Mouse (Mus musculus): Measurements from ENCODE around the gene Armc3.

The Armc3 gene

DNA sequence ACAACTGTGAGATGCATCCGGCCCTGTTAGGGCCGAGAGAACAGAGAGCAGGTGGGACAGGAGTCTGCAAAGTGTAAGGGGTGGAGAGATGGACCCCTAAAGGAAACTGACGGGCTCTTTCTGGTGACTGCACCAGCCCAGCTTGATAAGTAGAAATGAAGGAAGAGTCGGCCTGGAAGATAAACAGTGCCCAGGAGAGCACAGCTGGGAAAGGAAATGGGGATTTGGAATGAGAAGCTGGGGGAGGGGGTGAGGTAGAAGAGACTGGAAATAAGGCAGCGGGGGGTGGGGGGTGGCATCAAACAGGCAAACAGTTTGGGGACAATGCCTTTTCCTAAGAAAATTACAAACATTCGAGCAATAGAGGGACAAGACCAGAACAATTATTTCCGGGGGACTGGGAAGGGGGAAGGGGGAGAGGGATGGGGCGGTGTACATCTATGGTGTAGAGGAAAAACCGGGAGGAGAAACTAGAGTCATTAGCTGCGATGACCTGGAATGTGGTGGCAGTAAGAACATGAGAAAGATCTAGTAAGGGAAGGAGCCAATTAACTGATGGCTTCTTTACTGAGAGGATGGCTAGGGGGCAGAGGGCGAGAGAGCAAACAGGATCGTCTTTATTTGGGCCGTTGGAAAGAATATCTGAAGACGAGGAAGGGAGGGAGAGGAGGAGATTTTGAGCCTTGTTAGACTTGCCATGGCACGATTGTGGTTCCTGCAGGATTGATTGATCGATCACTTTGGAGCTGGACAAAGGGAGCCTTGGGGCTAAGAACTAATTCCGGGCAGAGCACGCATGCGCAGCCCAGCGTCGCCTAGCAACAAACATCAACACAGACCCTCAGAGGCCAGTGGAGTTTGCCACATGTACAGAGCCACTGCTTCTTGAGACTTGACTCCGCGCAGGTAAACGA is at the start of gene Armc3:
Gene Armc3, plus strand, starts transcription at position 851 of the 914 bp plus-strand sequence.
- no peak for DNase-seq

DNA sequence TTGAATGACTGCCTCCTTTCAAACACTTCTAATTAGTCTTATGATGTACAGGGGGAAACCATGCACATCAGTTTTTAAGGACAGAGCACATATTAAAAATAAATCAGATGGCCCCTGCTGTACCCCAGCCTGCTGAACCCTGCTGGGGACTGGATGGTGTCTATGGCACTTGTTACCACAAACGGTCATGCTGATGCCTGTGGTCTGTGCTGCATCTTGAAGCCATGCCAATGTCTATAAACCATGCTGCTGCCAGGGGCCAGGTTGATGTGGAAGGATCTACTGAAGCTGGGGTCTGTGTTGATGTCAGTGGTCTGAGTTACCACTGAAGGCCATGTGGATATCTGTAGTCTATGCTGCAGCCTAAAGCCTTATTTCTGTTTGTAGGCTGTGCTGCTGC is 46.4 kb upstream of the Armc3 start:
- DNase-seq, result no peak

DNA sequence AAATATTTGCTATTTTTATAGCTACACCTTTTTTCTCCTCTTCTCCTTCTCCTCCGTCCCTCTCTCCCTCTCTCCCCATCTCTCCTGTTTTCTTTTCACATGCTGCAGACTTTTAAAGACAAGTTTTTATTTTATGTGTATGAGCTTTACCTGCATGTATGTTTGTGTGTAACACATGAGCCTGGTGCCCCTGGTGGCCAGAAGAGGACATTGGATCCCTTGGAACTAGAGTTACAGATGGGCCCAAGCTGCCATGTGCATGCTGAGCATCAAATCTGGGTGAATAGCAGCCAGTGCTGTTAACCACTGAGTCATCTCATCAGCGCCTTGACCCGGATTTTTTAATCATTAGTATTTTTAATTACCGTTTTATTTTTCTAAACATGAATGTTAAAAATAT is 42.9 kb upstream of the Armc3 start:
- no peak for DNase-seq

DNA sequence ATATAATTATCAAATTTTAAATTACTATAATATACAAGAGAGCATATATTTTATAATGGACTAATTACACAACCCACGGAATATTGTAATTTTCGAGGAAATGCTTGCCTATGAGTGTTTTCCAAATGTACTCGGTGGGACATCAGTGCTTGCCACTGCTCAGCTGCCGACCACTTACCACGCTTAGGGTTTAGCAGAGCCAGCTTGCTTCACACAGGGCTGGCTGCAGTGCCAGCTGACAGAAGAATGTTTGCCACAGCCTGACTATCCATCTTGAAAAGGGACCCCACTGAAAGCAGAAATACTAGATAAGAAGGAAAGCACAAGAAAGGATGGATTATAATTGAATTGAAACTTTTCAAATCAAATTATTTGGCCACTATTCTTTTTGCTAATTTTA is 39.6 kb upstream of the Armc3 start:
- DNase-seq, result no peak

DNA sequence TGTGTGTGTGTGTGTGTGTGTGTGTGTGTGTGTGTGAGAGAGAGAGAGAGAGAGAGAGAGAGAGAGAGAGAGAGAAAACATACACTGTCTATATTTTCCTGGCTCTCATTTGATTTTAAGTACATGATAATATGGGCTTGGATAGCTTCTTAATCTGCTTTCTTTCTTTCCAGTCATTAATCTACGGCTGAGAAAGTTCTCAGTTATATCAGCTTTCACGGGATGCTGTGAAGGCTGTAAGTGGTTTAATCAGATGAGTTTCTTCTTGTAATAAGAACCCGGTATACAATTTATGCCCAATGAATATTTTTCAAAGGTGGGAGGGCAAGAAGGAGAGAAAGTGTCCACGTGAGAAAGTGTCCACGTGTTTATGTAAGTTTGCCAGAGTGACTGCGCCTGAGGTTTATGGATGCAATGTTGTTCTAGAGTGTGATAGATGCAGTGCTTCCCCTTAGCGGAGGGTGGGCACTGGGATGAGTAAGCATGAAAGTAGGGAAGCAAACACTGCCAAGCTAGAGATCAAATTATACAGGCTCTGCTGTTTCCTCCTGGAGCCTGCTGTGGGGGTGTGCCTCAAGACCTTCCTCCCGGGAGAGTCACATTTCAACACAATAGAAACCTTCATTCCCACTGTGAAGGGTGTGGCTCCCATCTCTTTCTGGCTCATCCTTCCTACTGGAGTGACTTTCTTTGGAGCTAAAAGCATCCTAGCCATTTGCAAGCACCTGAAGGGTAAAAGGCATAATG is 38.6 kb upstream of the Armc3 start:
- DNase-seq, result peak; percentile 19

DNA sequence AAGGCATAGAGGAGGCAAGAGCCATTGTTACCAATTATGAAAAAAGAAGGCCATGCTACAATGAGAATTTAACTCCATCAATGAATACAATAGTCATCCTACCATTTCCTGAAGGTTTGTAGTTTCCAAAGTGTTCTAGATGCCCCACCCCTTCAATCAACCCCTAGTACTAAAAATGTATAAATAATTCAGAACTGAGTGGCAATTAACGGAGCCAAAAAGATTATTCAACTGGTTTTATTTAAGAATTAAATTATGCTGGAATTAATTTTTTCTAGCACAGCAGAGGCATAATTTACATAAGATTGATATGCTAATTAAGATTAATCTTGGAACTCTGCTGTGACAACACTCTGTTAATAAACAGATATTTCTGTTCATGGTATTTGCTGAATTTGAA is 34.9 kb upstream of the Armc3 start:
- DNase-seq, result no peak

DNA sequence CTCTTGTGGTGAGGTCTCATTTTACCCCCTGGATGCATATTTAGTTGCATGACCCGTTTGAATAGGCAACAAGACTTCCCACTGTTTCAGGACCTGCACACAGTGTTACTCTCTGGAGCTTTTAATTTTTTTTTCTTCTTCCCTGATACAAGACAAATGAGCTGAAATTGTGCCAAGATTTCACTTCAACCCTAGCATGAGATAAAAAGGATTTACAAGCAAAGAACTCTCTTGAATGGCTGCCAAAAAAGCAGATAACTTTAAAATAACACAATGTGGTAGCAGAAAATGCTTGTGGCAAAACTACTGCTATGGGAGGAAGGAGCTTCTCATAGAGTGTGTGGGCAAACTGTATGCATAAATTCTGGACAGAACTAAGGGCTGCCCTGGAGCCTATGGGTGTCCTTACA is 22.3 kb upstream of the Armc3 start:
- no peak for DNase-seq

DNA sequence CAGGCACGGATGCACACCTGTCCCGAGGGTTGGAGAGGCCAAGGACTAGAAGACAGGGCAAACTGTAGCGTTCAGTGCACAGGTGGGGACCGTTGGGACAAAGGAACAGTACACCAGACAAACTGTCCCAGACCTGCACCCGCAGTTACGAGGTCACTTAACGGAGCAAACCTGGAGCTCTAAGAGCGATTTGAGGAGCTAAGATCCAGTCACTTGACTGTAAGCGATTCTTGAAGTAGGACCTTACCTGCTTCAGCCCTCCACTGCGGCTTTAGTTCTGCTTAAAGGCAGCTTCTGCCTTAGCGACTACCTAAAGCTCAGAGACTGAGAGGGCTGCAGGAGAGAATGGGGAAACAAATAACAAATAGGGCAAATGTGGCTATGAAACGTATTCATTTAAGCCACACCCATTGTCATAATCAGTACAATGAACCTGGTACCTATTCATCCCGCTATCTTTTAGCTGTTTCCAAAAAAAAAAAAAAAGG is 308 bp downstream of the Armc3 start:
- no peak for DNase-seq

DNA sequence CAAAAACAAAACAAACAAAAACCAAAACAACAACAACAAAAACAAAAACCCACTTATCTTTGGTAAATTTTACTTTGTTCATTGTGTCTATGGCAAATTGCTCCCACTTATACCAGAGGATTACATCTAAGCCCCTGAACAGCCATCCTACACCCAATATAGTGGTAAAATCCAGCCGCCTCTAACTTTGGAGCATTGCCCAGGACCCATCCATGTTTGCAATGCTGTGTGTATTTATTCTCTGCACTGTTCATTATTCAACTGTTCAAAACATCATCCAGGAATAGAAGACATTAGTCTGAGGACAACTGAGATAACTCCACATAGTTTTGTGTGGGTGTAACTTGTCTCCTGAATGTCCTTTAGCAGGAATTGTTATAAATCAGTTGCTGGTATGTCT is 1.0 kb downstream of the Armc3 start:
- no peak for DNase-seq

DNA sequence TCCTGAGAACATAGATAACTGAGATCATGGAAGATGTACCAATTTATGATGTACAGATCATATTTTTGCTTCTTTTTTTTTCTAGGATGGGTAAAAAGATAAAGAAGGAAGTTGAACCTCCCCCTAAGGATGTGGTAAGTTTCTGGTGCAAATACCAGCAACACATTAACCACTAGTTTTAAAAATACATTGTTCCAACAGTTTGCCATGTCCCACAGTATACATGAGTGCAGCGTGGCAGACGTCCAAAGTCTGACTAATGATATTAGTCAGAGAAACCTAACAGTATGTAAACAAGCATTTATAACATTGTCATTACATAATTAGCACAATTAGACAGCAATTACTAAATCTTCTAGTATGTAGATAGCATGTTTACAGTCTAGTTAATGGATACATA is 2.6 kb downstream of the Armc3 start:
- DNase-seq, result no peak

DNA sequence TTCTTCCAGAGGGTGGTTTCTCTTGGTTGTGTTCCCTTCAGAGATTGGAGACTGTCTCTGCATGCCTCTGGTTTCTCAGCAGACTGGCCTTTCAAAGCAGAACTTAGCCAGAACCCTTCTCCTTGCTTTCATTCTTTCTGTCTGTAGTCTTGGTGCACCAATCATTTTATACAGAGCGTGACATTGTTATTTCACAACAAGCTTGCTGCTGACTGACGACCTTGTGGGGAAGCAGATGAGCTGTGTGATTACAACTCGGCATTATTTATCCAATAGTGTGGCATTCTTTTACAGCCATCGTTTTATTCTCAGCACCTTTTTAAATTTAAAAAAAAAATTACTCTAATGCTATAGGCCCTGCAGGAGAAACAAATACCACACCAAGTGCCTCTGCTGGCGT is 35.2 kb downstream of the Armc3 start:
- DNase-seq, result no peak

DNA sequence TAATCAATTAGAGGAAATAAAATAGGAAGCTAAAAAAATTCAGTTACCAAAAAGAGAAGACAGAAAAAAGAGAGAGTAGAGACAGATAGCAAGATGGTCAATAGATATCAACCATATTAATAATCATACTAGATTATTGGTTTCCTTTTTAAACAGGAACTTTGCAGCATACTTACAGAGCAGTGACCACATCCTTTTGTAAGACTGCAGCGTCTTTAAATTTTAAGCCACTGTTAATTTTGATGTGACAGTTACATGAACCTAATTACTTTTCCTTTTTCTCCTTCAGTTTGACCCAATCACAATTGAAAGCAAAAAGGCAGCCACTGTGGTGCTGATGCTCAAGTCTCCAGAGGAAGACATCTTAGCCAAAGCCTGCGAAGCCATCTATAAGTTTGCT is 36.1 kb downstream of the Armc3 start:
- DNase-seq, result no peak

DNA sequence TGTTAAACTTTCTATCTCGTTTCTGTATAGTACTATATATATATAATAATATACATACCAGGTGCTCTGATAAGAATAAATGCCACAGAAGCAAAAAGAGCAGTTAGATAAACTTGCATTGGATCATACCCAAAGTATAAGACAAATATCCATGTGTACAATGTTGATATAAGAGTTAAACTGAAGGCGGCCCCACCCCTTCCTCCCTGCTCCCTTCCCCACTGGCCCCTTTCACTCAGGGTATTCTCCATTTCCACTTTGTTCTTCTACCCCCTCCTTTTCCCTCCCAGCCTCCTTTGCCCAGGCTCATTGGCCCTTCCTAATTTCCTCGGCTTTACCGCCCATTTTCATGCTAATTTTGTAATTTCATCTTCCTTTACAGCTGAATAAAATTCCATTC is 36.5 kb downstream of the Armc3 start:
- DNase-seq, result no peak

DNA sequence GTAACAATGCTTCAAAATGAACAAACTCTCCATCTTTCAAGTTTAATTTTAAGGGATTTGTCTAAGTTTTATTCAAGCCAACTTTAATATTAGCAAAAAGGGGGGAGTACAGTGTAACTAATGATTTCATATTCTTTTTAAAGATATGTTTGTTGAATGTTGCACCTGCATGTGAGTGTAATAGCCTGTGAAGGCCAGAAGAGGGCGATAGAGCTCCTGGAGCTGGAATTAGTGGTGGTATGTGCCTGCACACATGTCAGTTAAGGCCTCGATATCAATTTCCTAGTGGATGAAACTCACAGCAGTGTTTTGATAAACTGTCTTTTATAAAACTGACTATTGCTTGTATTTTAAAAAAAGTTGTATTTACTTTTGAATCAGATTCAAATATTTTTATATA is 39.7 kb downstream of the Armc3 start:
- DNase-seq, result no peak

DNA sequence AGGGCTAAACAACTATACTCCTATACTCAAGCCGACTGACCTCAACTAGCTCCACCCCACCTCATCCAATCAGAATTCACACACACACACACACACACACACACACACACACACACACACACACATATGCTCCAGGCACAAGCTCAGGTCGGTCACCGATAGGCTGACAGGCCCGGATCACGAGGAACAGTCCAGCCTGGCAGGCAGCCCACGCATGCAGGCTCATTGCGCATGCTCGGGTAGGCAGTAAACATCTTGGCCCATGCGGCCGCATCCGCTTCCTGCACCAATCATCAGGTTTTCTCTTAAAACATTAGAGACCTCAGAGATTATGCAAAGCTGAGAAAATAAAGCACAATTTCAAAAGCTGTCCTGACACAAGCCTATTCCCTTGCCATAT is 50.5 kb downstream of the Armc3 start:
- no peak for DNase-seq

DNA sequence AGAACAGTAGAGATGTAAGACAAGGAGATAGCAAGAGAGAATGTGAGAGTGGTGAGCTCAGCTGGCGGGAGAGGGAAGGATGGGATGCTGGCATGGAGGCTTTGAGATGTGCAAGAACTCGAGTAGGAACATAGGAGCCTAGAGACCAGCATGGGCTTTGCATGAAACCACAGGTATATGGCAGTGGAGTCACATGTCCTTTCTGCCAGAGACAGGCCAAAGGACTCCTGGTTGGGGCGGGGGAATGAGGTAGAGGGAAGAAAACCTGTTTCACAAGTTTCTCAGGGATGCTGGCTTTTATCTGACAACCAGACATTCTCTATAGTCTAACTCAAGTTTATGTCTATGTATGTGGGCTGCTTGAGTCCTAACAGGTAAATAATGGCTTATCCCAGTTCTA is 55.9 kb downstream of the Armc3 start:
- DNase-seq, result no peak

DNA sequence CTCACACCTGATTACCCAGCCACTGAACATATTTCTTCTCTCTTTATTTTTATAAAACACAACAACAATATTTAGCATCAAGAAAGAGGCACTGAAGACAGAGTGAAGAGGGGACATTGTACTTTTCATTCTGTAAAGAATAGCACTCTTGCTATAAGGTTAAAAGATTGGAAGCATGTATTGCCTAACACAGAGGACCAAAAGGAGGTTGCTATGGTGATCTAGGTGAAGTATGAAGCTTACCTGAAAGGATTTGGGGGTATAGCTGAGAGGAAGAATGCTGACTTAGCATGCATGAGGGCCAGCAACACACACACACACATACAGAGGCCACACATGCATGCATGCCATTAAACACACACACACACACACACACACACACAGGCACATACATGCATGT is 58.2 kb downstream of the Armc3 start:
- no peak for DNase-seq

DNA sequence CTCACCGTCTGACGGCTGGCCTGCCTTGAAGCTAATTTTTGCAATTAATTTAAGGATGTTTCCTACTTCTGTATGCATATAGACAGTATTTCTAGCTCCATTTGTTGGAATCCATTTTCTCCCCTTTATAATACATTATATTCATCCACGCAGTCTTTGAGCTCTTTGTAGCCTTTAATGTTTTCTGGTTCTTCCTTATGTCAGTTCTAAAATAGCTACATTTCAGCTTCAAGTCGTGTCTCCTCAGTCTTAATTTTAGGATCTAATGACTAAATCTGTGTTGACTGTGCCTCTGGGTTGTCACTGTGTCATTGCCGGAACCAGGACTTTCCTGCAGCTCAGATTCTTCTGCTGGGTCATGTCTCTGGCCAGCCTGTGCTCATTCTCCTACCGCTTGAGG is 61.3 kb downstream of the Armc3 start:
- DNase-seq, result no peak

DNA sequence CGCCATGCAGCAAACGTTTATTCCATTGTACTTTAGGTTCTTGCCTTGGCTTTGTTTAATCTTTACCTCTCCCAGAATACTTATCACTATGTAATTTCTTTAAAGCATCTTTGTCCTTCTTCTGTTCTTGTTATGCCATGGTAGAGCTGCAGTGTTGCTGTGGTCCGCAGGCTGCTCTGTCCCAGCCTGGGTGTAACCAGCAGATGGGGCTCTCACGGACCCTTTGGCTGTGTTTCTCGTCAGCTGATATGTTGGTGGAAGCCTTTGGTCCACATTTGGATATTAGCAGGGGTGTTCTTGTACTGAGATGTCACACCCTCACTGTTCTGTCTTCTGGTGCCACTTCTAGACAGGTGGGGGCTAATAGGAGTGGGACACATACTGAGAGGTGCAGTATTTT is 64.3 kb downstream of the Armc3 start:
- no peak for DNase-seq

DNA sequence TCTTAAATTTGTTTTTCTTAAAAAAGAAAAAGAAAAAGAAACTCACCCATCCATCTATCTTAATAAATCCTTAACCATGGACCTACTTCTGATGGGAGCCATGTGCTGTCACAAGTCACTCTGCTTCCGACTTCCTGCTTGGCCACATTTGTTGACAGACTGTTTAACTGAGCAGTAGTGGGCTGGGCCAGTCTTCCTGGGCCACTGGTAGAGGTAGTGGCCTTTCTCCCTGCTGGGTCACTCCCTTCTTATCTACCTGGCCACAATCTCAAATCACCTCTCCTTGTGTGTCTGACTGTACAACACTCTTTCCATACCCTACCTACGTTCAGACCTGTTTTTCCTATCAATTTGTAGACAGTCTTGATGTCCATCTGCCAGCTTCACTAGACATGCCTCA is 66.7 kb downstream of the Armc3 start:
- no peak for DNase-seq

DNA sequence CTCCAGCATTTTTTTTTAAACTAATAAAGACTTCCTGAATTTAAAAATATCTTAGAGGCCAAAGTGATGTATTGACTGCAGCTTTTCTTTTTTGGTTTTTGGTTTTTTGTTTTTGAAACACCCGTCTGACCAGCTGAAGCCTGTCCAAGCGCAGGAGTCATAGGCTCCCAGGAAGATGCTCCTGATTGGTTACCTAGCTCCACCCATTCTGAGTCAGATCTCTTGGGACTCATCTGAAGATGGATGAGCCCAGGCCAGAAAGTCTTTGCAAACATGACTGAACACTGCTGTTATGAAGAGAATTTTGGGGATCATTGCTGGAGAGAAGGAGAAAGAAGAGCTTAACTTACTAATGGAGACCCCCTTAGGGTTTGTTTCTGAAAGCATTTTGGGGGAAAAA is 68.3 kb downstream of the Armc3 start:
- no peak for DNase-seq

DNA sequence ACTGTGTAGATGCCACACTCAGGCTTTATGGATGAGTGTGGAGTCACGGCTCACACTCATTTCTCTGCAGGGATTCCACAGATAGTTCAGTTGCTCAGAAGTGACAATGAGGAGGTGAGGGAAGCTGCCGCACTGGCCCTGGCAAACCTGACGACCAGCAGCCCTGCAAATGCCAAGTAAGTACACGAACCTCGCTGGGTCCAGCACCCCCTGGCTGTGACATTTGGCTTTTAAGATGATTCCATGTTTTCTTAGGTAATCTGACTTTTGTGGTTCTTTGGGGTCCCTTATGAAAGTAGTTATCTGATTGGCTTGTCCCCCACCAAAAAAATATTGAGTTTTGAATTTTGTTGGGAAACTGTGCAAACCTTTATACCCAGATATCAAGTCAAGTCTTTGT is 70.9 kb downstream of the Armc3 start:
- no peak for DNase-seq

DNA sequence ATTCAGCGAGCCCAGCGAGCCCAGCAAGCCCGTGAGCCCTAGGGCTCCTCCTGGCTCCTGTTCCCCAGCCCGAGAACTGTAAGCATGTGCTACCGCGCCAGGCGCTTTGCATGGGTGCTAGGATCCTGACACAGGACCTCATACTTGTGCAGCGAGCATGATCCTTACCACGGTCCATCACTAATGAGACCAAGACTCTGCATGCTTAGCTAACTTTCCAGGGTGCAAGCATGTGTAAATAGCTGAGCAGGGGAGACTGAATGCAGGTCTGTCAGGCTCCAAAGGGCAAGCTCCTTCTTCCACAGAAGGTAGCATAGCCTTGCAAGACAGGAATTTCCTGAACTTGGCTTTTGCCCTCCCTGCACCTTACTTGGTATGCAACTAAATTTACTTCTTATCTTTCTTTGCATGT is 71.6 kb downstream of the Armc3 start:
- peak; percentile 21 for DNase-seq

DNA sequence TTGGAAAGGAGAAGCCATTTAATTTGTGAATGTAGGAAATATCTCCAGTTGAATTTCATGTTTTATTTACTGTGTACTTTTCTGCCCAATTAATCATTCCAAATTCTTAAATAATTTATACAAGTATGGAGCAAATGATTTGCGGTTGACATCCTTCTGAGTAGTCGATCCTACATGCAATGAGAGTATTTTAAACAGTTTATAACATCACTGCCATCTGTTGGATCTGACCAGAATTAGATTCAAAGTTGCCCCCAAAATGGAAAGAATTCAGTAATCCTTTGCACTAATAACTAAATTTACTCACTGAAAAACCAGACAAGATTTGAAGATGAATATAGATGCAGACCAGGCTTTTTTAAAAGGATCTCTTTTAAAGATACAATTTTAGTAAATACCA is 75.5 kb downstream of the Armc3 start:
- no peak for DNase-seq
